Mouse (Mus musculus): ENCODE measurements around the gene Fam83b.
A peak's percentile ranks its signal among the peaks of the same experiment; 100 is the strongest.

Gene Fam83b

DNA sequence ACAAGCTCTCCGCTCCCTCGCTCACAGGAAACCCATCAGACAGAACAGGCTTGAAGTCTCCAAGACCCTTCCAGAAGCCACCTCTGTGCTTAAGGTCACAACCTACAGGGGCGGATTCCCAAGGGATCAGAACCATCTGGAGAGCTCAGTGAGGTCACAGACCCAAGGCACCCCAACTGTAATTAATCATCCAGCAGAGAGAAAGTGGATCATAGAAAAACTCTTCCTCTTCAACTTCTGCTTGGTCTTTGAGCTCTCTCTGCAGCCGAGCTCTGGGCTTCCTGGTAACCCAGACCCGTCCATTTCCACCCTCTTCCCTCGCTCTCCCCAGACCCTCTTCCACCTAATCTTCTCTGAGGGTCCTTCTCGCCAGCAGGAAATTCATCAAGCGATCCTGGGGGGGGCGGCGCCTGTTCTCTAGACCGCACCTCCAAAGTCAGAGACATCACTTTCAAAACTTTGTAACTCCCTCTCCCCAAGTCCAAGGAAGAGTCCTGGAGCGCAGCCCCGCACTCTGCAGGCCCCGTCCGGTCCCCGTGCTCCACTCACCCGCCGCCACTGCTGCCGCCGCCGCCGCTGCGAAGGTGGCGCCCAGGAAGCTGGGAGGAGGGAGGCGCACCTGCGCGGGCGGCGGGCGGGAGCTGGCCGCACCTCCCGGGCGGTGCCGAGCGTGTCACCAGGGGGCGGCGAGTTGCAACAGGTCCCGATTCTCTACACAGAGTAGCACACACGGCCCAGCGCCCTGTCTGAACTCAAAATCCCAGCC is at the start of gene Fam83b:
Gene Fam83b (minus strand): TSS at position 602 of the 766 bp plus-strand sequence.
- DNase-seq = no peak

DNA sequence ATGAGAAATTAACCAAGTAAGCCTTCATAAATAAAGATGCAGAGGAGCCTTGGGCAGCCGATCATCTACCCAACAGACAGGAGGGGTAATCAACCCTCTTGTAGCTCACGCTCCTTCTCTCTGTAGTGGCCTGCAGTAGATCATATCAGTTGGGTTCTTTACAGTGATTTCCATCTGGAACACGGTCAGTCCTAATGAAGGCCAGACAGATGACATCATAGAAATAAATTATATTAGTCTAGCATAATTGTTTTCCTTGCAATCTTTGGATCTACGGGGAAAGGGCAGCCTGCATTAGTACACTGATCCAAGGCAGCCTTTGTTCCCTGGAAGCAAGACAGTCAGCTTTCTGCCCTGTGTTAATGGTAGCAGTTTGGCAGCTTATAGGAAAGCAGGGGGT is 47.2 kb upstream of the Fam83b start:
- no peak for DNase-seq

DNA sequence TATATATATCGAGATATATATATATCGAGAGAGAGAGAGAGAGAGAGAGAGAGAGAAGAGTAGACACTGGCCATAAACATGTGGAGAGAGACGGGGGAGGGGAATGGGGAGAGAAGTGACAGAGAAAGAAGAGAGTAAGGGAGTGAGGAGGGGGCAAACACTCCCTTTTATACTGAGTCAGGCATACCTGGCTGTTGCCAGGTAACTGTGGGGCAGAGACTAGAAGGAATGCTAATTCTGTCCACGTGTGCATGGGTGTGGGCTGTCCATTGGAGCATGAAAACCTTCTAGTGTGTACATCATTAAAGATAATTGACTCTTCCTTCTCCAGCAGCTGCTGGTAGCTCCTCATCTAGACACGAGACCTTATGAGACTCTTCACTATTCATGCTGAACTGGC is 36.8 kb upstream of the Fam83b start:
- no peak for DNase-seq

DNA sequence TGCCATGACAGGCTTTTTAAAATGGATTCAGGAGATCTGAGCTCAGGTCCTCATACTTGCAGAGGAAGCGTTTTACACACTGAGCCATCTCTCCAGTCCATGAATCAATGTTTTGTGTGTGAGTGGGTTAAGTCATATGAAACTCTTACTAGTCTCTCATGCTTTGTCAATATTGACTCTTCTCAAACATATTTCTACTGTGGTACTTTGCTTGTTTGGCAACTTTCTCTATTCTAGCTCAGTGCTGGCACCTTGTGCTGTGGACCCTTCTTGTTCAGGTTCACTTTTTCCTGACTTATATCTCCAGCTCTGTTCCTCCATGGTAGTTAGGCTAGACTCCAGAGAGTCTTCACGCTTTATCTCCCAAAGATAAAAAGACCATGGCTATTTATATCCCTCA is 36.0 kb upstream of the Fam83b start:
- no peak for DNase-seq

DNA sequence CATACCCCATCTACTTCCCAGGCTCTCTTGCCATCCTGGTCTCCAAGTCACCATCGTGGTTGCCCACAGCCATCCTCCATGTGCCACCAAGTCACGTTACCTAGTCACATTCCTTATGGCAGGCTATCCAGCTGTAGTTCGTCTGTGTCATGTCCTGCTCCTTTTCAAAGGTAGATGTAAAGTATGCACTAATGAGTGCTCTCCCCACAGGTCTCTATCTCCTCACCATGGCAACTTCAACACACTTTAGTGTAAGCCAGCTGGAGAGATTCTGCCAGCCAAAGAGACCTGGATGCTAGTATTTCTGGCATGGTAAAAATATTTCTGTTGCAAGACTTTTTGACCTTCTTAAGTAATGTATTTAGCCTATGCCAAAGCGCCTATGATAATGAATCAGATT is 30.5 kb upstream of the Fam83b start:
- peak; percentile 85 for DNase-seq

DNA sequence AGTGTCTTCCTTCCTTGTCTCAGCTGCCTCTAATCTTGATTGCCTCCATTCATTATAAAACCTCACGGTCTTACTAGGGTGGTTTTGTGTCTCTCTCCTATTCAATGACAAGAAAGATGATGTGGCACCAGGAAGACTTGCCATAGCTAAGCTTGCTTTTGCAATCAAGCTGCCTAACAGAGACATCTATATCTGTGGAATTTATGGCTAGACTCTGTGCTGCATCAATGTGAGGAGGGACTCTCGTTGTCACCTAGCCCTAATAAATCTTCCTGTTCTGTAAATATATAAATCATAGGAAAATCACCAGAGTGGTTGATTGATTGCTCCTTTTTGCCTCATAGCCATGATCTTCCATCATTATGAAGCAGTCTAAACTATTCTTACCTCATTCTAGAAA is 26.9 kb upstream of the Fam83b start:
- no peak for DNase-seq

DNA sequence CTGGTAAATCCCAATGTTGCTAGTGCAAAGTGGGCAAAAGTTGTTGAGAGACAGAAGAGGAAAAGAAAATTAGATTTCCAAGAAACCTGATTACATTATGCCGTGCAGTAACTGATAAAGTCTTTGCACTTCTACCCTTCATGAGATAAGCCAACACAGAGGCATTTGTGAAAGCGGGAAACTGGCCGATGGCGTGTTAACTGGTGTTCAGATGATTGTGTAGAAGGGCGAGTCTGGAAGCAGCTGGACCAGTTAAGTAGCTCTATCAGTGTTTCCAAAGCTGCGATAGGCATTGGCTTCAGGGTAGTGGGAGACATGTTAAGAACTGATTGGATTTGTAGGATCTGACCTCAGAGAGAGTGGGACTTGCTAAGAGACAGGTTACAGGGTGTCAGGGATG is 17.0 kb upstream of the Fam83b start:
- peak; percentile 39 for DNase-seq

DNA sequence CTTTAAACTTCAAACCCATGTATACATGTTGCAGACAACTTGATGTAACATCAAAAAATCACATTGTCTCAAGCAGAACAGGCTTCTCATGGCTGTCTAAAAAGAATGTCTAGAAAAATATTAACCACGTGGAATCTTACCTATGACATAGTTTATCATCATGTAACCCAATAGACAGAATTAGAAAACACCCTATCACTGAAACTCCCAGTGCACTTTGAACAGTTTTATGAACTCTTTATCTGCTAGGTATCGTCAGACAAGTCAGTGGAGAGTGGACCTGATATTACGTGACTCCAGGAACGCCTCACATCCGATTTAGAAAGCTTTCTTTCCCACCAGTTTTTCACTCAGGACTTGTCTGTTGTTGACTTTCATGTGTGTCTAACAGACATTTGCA is 15.1 kb upstream of the Fam83b start:
- DNase-seq = no peak

DNA sequence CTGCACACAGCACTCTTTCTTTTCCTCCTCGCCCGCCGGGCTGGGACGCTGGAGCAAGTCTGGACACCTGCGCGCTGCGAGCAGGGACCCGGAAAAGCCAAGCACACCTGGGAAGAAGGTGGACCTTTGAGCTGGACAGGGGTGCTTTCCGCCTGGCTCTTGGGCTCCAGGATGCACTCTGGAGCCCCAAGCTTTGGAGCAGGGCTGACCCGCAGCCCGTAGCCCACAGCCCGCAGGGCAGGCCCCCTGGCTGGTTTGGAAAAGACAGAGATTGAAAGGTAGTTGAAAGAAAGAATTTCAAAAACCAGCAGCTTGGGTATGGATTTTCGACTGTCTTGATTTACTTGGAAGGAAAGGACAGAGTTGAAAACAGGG is 352 bp upstream of the Fam83b start:
- no peak for DNase-seq

DNA sequence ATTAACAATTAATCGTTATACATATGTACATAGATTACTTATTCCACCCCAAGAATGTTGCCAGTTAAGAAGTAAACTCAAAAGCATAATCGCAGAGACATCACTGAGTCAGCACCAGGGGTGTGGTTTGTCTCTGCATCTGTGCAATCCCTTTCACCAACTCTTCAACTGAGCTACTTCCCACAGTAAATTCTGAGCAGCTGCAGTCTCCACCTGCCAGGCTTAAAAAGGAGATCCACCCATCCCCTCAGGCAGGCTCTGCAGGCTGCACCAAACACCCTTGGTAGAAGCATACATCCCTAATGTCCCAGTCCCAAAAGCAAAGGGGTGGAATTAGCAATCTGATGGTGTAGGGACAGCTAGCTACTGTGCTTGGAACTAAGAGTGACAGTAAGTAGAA is 1.3 kb downstream of the Fam83b start:
- peak; percentile 69 for DNase-seq

DNA sequence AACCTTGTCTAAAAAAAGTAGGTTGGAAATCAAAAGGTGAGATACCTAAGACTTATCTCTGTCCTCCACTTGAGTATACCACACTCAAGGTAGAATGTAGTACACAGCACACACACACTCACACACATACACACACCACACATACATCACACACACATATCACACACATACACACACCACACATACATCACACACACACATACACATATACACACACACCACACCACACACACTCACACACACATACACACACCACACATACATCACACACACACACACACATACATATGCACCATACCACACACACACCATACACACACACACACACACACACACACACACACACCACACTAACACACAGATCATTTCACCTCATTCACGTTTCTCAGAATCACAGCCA is 2.8 kb downstream of the Fam83b start:
- no peak for DNase-seq

DNA sequence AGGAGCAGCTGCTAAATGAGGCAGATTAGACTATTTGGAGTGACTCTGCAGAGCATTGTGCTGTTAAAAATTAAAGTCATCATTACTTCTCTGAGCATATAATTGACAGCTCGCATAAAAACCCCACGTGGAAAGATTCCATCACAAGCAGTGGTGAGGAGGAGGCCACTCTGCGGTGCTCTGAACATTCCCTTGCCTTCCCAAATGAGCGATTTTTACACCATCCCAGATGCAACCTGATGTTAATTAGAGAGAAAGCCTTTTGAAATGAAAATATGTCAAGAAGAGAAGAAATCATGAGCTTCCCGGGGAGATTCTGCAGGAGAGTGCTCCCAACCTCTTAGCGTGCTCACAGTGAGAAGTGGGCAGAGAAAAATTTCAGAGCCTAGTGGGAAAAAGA is 4.1 kb downstream of the Fam83b start:
- DNase-seq = no peak

DNA sequence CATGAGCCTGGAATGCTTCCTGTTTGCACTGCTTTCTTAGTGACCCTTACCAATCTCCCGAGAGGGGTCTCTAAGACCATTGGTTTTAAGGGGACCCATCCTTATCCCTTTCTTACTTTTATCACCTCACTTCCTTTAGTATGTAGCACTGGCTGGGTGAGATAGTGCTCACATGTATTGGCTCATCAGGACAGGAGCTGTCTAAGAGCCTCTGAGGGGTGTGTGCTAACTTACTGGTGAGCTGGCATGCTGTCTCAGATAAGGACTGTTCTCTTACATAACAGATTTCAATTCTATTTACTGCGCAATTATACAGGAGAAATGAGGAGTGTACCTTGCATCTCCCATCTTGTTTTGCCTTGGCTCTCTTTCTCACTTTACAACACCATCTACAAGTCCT is 7.7 kb downstream of the Fam83b start:
- no peak for DNase-seq

DNA sequence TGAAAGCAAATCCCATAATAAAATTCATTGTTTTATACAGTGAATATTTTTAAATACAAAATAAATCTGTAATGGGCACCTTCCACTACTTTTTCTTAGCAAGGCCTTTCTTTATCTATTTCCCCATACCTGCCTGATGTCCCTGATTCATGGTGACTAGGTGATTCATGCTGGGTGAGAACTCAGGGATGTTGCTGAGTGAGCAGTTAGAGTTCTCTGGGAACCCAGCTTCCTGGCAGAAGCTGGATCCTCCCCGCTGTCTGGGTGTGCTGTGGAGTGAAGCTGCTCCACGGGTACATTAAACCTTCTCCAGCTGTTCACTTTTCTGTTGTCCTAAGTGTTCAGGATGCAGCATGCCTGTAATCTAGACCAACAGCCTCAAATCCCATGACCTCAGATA is 13.2 kb downstream of the Fam83b start:
- no peak for DNase-seq

DNA sequence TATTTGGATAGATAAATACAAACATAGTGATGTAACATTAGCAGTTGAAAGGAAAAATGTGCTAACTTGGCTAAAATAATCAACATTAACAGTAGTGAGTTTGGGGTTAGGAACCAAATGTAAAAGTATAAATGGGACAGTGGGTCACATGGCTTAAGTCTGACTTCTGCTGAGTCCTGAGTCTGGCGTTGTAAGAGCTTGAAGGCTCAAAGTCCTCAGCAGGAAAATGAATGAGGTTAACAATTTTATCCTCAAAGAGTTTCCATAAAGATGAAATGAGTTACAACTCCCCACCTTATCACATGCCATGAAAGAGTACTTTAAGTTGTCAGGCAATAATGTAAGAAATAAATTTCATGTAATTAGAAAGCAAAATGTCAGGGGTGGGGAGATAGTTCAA is 13.8 kb downstream of the Fam83b start:
- no peak for DNase-seq

DNA sequence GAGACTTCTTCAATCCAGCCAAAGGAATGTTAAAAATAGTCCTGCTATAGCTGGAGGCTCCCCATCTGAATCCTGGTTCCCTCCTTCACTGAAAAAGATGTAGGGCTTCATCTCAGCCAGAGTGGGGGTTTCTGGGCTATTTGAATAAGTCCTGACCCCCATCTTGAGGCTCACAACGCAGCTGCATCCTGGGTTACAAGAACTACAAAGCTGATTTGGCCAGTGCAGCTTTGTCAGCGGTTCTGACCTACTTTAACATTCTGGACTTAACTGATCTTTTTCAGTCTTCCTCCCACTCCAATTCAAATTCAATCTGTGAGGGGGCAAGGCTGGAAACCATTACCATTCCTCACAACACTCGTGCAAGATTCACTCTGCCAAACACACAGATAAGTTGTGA is 20.2 kb downstream of the Fam83b start:
- DNase-seq = no peak

DNA sequence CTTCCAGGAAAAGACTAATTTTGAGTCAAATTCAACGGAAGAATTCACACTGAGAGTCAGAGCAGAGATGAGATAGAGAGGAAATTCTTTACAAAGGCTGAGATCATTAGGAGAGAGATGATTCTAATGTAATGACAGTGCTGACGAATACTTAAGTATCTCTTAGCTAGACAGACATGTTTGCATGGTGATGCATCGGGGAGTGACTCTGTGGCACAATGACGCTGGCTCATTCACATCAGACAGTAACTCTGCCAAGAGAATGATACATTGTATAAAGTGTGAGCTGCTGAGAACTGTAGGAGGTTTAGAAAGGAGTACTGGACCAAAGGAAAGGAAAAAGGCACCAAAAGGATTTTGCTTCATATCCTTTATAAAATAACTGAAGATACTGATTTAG is 26.2 kb downstream of the Fam83b start:
- DNase-seq = no peak

DNA sequence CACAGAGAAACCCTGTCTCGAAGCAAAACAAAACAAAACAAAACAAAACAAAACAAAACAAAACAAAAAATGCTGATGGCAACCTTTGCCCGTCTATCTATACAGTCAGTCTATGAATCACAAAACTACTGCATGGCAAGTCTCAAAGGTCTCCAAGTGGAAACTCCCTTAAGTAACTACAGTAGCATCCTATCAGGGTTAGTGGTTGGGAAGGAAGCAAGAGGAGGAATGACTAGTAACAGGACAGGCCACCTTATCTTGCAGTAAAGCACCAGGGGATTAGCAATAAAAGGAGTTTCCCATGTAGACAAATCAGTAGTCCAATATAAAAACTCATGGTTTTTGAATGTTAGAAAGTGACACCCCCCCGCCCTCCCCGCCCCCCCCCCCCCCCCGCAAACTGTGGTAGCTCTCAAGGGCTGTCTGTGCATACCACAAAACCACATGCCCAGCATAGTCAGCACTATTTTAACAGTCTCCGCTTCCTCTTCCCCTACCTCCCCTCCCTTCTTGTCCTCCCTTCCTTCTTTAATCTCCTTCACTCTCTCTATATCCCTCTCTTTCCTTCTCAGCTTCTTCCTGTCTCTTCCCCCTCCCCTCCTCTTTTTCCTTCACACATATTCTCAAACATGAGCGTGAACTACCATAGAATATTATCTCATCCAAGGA is 26.8 kb downstream of the Fam83b start:
- no peak for DNase-seq

DNA sequence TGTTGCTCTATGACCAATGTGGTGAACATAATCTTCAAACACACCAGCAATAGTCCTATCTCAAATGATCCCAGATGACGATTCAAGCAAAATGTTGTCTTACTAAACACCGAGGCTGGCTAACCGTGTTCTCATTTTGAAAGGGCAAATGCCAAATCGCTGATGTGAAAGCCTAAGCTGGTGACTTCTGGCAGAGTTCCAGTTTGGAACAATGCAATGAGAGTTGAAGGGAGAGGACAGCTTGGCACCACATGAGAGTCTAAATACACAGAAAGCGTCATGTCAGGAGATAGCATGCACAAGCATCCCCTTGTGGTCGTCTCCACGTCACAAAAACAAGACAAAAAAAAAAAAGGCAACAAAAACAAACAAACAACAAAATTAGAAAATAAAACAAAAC is 27.6 kb downstream of the Fam83b start:
- no peak for DNase-seq

DNA sequence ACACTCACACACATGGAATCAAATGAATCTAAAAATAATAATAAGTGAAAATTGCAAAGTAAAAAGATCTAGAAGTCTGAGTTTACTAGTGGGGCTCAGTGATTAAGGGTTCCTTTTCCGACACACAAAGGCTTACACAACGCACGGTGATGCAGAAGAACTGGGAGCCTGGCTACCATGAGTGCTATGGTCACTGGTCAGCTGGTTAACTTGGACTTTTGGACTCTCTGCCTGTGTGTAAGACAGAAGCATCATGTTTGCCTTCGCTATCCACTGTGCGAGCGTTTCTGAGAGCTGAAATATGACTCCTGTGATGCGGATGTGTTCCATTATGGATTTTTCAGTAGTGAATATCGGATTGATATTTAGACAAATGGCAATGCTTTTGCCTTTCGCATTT is 30.9 kb downstream of the Fam83b start:
- no peak for DNase-seq

DNA sequence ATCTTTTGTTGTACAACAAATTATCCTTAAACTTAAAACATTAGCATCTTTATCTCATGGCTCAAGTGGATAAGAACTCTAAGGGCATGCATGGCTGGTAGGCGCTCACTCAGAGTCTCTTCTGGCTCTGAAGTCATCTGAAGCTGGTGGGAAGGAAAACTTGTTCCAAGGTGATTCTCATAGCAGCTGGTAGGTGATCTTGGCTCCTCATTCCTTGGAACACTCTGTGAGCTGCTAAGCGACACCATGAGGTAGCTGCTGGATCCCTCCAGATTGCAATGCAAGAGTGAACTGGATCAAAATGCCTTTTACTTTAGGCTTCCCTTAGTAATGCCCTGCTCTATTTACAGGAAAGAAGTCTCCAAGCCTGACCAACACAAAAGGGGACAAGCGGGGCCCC is 34.5 kb downstream of the Fam83b start:
- DNase-seq = no peak

DNA sequence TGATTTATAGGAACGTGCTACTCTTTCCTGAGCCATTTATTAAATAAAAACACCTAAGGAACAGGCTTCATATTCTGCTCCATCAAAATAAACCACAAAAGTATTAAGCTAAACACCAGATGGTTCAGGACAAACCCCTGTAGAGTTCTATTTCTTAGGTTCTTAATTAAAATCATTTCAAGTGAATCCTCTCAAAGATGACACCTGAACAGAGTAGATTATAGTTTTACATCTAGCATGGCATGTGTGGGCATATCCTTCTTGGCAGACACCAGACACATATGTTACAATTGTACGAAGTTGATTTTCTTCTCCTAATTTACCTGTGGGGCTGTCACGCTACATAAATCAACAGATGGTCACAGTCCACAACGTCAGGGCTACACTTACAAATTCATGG is 35.5 kb downstream of the Fam83b start:
- DNase-seq = no peak

DNA sequence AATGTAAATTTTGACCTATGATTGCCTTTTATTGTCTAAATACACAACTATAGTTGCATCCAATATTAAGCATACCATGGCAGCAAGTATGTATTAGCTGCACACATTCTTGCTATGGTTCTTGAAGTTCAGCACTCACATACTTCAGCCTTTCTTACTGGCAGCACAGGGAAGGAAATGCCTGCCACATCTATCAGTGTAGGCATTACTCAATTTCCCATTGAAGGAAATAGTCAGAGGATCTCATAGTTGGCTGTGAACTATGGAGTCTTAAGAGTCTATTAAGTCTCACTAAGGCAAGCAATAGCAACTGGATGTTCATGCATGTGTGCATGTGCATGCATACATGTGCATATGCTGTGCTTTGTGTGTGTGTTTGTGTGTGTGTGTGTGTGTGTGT is 41.3 kb downstream of the Fam83b start:
- DNase-seq = no peak

DNA sequence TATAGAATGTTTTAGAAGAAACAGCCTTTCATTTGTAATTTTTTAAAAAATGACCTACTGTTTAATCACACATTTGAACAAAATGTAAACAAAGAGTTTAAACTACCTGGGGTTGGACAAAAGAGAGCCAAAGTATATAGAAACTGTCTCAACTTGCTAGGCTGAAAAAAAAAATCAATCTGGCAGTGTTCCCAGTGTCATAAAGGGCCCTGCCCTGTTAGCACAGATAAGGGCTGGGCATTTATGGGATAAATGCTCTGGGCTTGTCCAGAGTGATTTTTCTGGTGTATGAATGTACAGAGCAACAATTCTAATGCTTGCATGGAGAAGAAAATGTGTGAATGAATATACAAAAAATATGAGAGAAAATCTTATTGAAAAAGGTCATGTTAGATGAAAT is 43.8 kb downstream of the Fam83b start:
- no peak for DNase-seq

DNA sequence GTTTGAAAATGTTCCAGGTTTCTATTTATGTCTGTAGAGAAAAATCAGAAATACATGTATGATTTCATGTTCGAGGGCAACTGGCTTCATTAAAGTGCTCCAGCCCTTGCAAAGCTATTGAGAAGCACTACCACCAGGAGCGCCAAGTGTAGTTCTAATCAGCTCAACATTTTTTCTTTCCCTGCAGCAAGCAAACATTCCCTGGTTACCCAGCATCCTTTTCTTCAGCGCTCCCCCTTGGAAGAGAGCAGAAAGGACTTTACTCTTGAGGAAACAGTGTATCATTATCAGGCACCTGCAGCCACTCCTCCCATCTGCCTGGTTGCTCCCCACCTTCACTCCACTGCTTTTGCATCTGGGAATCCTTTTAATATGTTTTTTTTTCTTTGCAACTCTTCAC is 45.3 kb downstream of the Fam83b start:
- no peak for DNase-seq
